In the genomic region with DNA sequence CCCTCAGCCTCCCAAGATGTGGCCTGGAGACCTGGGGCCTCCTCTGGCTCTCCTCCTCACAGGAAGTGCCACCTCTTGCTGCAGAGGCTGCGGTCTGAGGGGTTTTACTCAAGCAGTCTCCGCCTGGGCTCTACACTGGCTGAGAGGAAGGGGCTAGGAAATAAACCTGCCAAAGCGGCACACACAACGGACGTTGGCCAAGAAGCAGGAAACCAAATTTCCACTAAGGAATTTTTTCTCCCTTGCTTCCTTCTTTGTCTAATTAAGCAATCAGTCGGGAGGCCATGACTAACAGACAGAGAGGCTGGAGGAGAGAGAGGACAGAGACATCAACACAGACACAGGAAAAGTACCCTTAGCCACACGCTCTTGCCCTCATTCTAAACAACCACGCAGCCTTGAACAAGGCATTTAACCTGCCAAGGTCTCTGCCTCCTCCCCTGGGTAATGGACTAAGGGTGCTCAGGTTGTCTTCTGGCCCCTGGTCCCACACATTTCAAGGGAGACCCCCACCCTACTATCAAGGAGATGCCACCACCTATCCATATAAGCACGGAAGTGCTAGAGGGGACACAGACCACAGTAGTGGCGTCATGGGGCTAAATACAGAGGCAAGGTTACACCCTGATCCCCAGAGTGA, we compare ENCODE assay signal across 9 mouse cellular contexts. TPM values are rescaled to one million over a fixed set of nuclear protein-coding genes. Genes with fewer than 3 reads are reported as not detected.
DNase-seq lines count a peak whose midpoint lies in the region; ATAC-seq and TF ChIP-seq lines count a peak whose summit lies in the region.
"Had no signal": no experiment of that assay in that cellular context is flagged by ENCODE, and none has a peak within 500 bp of the region (broad histone marks: within the 10 kb centered on the region; RNA-seq: fewer than 3 reads in every experiment).

No protein-coding gene starts in this region.

- dilution Hi-C loops in CH12.LX (cut with MboI; ENCODE audit: extremely low pct_ligation_motif_present, extremely low pct_unique_long_range_greater_than_20kb, low sequenced_read_pairs), result no loop called here

- peak overlapping the region; percentile 53 for H3K27ac ChIP-seq in CH12.LX (ENCODE audit: insufficient read depth, low read depth)
- H3K27ac ChIP-seq in intestine, embryonic 15.5 days, result peak overlapping the region; percentile 78
- H3K27ac ChIP-seq in lung, embryonic 15.5 days, result peak overlapping the region; percentile 59
- no peak overlapping the region for H3K27ac ChIP-seq in hindbrain, embryonic 11.5 days (ENCODE audit: low read depth, low read length)
- no peak overlapping the region for H3K27ac ChIP-seq in midbrain, embryonic 10.5 days (replicated peaks)
- H3K27ac ChIP-seq: left cerebral cortex, adult 2 months had no signal

- peak overlapping the region; percentile 80 for H3K4me2 ChIP-seq in CH12.LX (ENCODE audit: insufficient read depth, low read depth, poor library complexity, severe bottlenecking)
- peak overlapping the region; percentile 50 for H3K4me2 ChIP-seq in intestine, embryonic 15.5 days (replicated peaks)
- peak overlapping the region; percentile 41 for H3K4me2 ChIP-seq in lung, embryonic 15.5 days
- H3K4me2 ChIP-seq in hindbrain, embryonic 11.5 days (replicated peaks; ENCODE audit: low read depth, low read length), result no peak overlapping the region

- no peak for TF ChIP-seq RAD21 in CH12.LX (IDR thresholded peaks at IDR 0.05; ENCODE audit: low read depth, low read length)

- no peak for TF ChIP-seq POLR2A in CH12.LX (IDR thresholded peaks at IDR 0.05; ENCODE audit: low read depth, low read length)

- H3K4me1 ChIP-seq in CH12.LX (ENCODE audit: control insufficient read depth in 1 of 2, insufficient read depth in 2 of 2), result peaks cover 34 to 81% of the 10 kb centered on the region in 2 experiments
- H3K4me1 ChIP-seq in intestine, embryonic 15.5 days (replicated peaks), result peaks cover 56% of the 10 kb centered on the region
- H3K4me1 ChIP-seq in lung, embryonic 15.5 days, result peaks cover 79% of the 10 kb centered on the region
- no peaks in the 10 kb centered on the region for H3K4me1 ChIP-seq in hindbrain, embryonic 11.5 days (replicated peaks; ENCODE audit: control insufficient read depth, insufficient read depth, low read length)
- peaks cover 26% of the 10 kb centered on the region for H3K4me1 ChIP-seq in midbrain, embryonic 10.5 days

- TF ChIP-seq EP300 in CH12.LX (IDR thresholded peaks at IDR 0.05; ENCODE audit: low read length), result peak; percentile 35; the same call in 1 of the 2 replicates

- H3K27me3 ChIP-seq in CH12.LX (replicated peaks), result no peaks in the 10 kb centered on the region
- no peaks in the 10 kb centered on the region for H3K27me3 ChIP-seq in intestine, embryonic 15.5 days (replicated peaks)
- no peaks in the 10 kb centered on the region for H3K27me3 ChIP-seq in lung, embryonic 15.5 days
- no peaks in the 10 kb centered on the region for H3K27me3 ChIP-seq in hindbrain, embryonic 11.5 days (ENCODE audit: control insufficient read depth, insufficient read depth, low read length)
- 0 out of 2 replicates have a peak, but pooled peaks cover 3% of the 10 kb centered on the region for H3K27me3 ChIP-seq in midbrain, embryonic 10.5 days (ENCODE audit: low read depth, poor library complexity, severe bottlenecking)

- no peak for ATAC-seq in intestine, embryonic 15.5 days
- no peak for ATAC-seq in lung, embryonic 15.5 days (ENCODE audit: borderline replicate concordance, extremely low read depth, low FRiP score, low TSS enrichment)
- ATAC-seq in hindbrain, embryonic 11.5 days (ENCODE audit: low FRiP score), result no peak

- 41% methylated on average over 10 of the region's 10 CpGs for whole genome bisulfite sequencing in intestine, embryonic 15.5 days
- WGBS in lung, embryonic 15.5 days, result 34% methylated on average over 10 of the region's 10 CpGs
- WGBS in hindbrain, embryonic 11.5 days, result 72% methylated on average over 10 of the region's 10 CpGs
- 68% methylated on average over 10 of the region's 10 CpGs for WGBS in midbrain, embryonic 10.5 days

- TF ChIP-seq CTCF in CH12.LX (conservative IDR thresholded peaks at IDR 0.05 in 1 of 2, IDR thresholded peaks at IDR 0.05 in 1 of 2; ENCODE audit: low read depth in 2 of 2, low read length in 2 of 2), result no peak

- DNase-seq in adrenal gland, adult 2 months, result peak; percentile 42
- no peak for DNase-seq in adrenal gland, adult 8-10 months
- no peak for DNase-seq in CH12.LX (ENCODE audit: extremely low read depth)
- DNase-seq in left cerebral cortex, postnatal 10 days (ENCODE audit: extremely low spot score in 1 of 2, low spot score in 2 of 2), result no peak
- DNase-seq in hindbrain, embryonic 11.5 days (ENCODE audit: low spot score), result no peak
- no peak for DNase-seq in midbrain, embryonic 10.5 days (ENCODE audit: low spot score)

- H3K9me3 ChIP-seq in CH12.LX (replicated peaks; ENCODE audit: low read length), result peaks cover 9% of the 10 kb centered on the region
- H3K9me3 ChIP-seq in intestine, embryonic 15.5 days, result no peaks in the 10 kb centered on the region
- no peaks in the 10 kb centered on the region for H3K9me3 ChIP-seq in lung, embryonic 15.5 days
- no peaks in the 10 kb centered on the region for H3K9me3 ChIP-seq in hindbrain, embryonic 11.5 days (ENCODE audit: control insufficient read depth, low read length)
- no peaks in the 10 kb centered on the region for H3K9me3 ChIP-seq in midbrain, embryonic 10.5 days (replicated peaks)

- intact Hi-C loops in left cerebral cortex, postnatal 10 days (cut with DNase I), result no loop called here

- peaks cover 4 to 49% of the 10 kb centered on the region in 2 experiments for H3K36me3 ChIP-seq in CH12.LX (replicated peaks in 1 of 2; ENCODE audit: control insufficient read depth in 1 of 2, insufficient read depth in 1 of 2, low read length in 1 of 2)
- H3K36me3 ChIP-seq in intestine, embryonic 15.5 days, result no peaks in the 10 kb centered on the region
- no peaks in the 10 kb centered on the region for H3K36me3 ChIP-seq in lung, embryonic 15.5 days
- no peaks in the 10 kb centered on the region for H3K36me3 ChIP-seq in hindbrain, embryonic 11.5 days (ENCODE audit: control insufficient read depth, insufficient read depth, low read length)
- H3K36me3 ChIP-seq in midbrain, embryonic 10.5 days, result no peaks in the 10 kb centered on the region

- H3K4me3 ChIP-seq in CH12.LX (replicated peaks in 1 of 3; ENCODE audit: low read depth in 2 of 3, low read length in 2 of 3, poor library complexity in 1 of 3), result peak overlapping the region; percentile 51 to 52 (median 52)
- peak overlapping the region; percentile 25 for H3K4me3 ChIP-seq in intestine, embryonic 15.5 days (replicated peaks)
- peak overlapping the region; percentile 28 for H3K4me3 ChIP-seq in lung, embryonic 15.5 days
- H3K4me3 ChIP-seq in hindbrain, embryonic 11.5 days (ENCODE audit: low read depth, low read length), result no peak overlapping the region
- H3K4me3 ChIP-seq in midbrain, embryonic 10.5 days, result no peak overlapping the region
- H3K4me3 ChIP-seq: left cerebral cortex, adult 2 months had no signal

- in situ Hi-C loops in CH12.LX (cut with MboI; ENCODE audit: low pct_ligation_motif_present, low pct_unique_long_range_greater_than_20kb, low sequenced_read_pairs), result no loop called here

- peak overlapping the region; percentile 59 for H3K9ac ChIP-seq in CH12.LX (ENCODE audit: insufficient read depth, low read depth)
- H3K9ac ChIP-seq in intestine, embryonic 15.5 days, result peak overlapping the region; percentile 17; the same call in 1 of the 2 replicates
- H3K9ac ChIP-seq in lung, embryonic 15.5 days, result no peak overlapping the region; the same call in 1 of the 2 replicates
- no peak overlapping the region for H3K9ac ChIP-seq in hindbrain, embryonic 11.5 days (ENCODE audit: low read depth, low read length)

- H3K79me2 ChIP-seq in CH12.LX (replicated peaks; ENCODE audit: control insufficient read depth, extremely low read depth, insufficient read depth, poor library complexity, severe bottlenecking), result peaks cover 9% of the 10 kb centered on the region; the same call in 1 of the 2 replicates

TF ChIP-seq in CH12.LX, 34 proteins besides CTCF, POLR2A, EP300 and RAD21 (continues in another document):
- no peak for TF ChIP-seq PAX5 (IDR thresholded peaks at IDR 0.05; ENCODE audit: low read length)
- TF ChIP-seq RCOR1 (conservative IDR thresholded peaks at IDR 0.05; ENCODE audit: low read depth, low read length), result no peak
- TF ChIP-seq IRF4 (IDR thresholded peaks at IDR 0.05; ENCODE audit: low read depth, low read length), result peak; percentile 23; the same call in 1 of the 2 replicates
- TF ChIP-seq MAX (IDR thresholded peaks at IDR 0.05; ENCODE audit: low read length), result no peak
- TF ChIP-seq ELF1 (IDR thresholded peaks at IDR 0.05; ENCODE audit: low read depth, low read length), result no peak
- no peak for TF ChIP-seq ZNF384 (IDR thresholded peaks at IDR 0.05; ENCODE audit: low read depth, low read length)
- TF ChIP-seq SIN3A (IDR thresholded peaks at IDR 0.05; ENCODE audit: low read length), result no peak

RNA-seq across cellular contexts. Expression of a gene that starts 7.5 kb away (rescaled TPM):
- 100 to 1,000 TPM; 120 to 197 TPM for total RNA-seq in adrenal gland, adult 2 months (2021)
- 146 and 154 TPM in 2 replicates for polyA plus RNA-seq in adrenal gland, adult 2 months (2012; rRNA removed)
- 100 to 1,000 TPM; 122 to 173 (median 155) TPM for total RNA-seq in adrenal gland, adult 8-10 months (2022)
- total RNA-seq in CH12.LX (2012; rRNA removed), result 25.1 and 25.3 TPM in 2 replicates
- total RNA-seq in CH12.LX (2014; rRNA removed), result 13.2 and 17.7 TPM in 2 replicates
- polyA plus RNA-seq in CH12.LX (2012; ENCODE audit: insufficient read length, low read depth), result 36.2 and 38.5 TPM in 2 replicates
- polyA plus RNA-seq in intestine, embryonic 15.5 days (2015; fragmentation: Nextera tagmentation; extraction: Ambion mirVana), result 22.2 and 24.0 TPM in 2 replicates
- 25.0 and 29.3 TPM in 2 replicates for polyA plus RNA-seq in lung, embryonic 15.5 days (2015; fragmentation: Nextera tagmentation; extraction: Ambion mirVana)
- 10 to 100 TPM; 13.7 to 17.0 TPM for total RNA-seq in left cerebral cortex, postnatal 10 days (2021)
- 2.1 and 2.8 TPM in 2 replicates for polyA plus RNA-seq in hindbrain, embryonic 11.5 days (2014; fragmentation: Nextera tagmentation; extraction: Ambion mirVana)
- polyA plus RNA-seq in midbrain, embryonic 10.5 days (2016; fragmentation: Nextera tagmentation; extraction: Ambion mirVana), result 3.7 and 4.0 TPM in 2 replicates

RNA-seq across cellular contexts. Expression of a gene that starts 46.5 kb away (rescaled TPM):
- total RNA-seq in adrenal gland, adult 2 months (2021), result 10 to 100 TPM; 22.2 to 29.5 TPM
- 26.3 and 26.9 TPM in 2 replicates for polyA plus RNA-seq in adrenal gland, adult 2 months (2012; rRNA removed)
- total RNA-seq in adrenal gland, adult 8-10 months (2022), result 10 to 100 TPM; 17.0 to 29.8 (median 23.9) TPM
- total RNA-seq in CH12.LX (2012; rRNA removed) (0.04 and 0.34 TPM in 2 replicates), CH12.LX (2014; rRNA removed) (0.07 and 0.16 TPM in 2 replicates)
- 0.16 and 0.19 TPM in 2 replicates for polyA plus RNA-seq in CH12.LX (2012; ENCODE audit: insufficient read length, low read depth)
- polyA plus RNA-seq in intestine, embryonic 15.5 days (2015; fragmentation: Nextera tagmentation; extraction: Ambion mirVana), result 17.0 and 18.2 TPM in 2 replicates
- 15.6 and 15.7 TPM in 2 replicates for polyA plus RNA-seq in lung, embryonic 15.5 days (2015; fragmentation: Nextera tagmentation; extraction: Ambion mirVana)
- total RNA-seq in left cerebral cortex, postnatal 10 days (2021), result 10 to 100 TPM; 16.5 to 22.0 TPM
- polyA plus RNA-seq in hindbrain, embryonic 11.5 days (2014; fragmentation: Nextera tagmentation; extraction: Ambion mirVana), result 11.7 and 12.0 TPM in 2 replicates
- polyA plus RNA-seq in midbrain, embryonic 10.5 days (2016; fragmentation: Nextera tagmentation; extraction: Ambion mirVana), result 8.3 and 8.7 TPM in 2 replicates

Comparison
In these comparisons a context has a peak if more than half of its experiments do, and no peak if none do; other contexts are left out.
1. H3K27ac ChIP-seq: peak in CH12.LX (single experiment), intestine, embryonic 15.5 days (single experiment) and lung, embryonic 15.5 days (single experiment); none in hindbrain, embryonic 11.5 days (single experiment) and midbrain, embryonic 10.5 days (single experiment).
2. H3K4me3 ChIP-seq: peak in CH12.LX (3 of 3), intestine, embryonic 15.5 days (single experiment) and lung, embryonic 15.5 days (single experiment); none in hindbrain, embryonic 11.5 days (single experiment) and midbrain, embryonic 10.5 days (single experiment).
3. H3K9ac ChIP-seq: peak in CH12.LX (single experiment) and intestine, embryonic 15.5 days (single experiment); none in lung, embryonic 15.5 days (single experiment) and hindbrain, embryonic 11.5 days (single experiment).